Mouse (Mus musculus): ENCODE data around the gene Elp1. TPM values are rescaled to one million over a fixed set of nuclear protein-coding genes. Genes with fewer than 3 reads are reported as not detected.

The Elp1 gene
- polyA plus RNA-seq, 1 experiment from 2014 or later, result 64.8 TPM

- Histone ChIP-seq H3K27me3 (replicated peaks; ENCODE audit: control insufficient read depth, insufficient read depth, low read length) (no peaks in the 10 kb centered on the region), H3K4me3 (ENCODE audit: low read depth, low read length) (no peak overlapping the region), H3K4me2 (ENCODE audit: low read length) (no peak overlapping the region), H3K27ac (ENCODE audit: low read depth) (no peak overlapping the region), H3K9ac (ENCODE audit: low read length) (no peak overlapping the region), H3K4me1 (replicated peaks; ENCODE audit: control insufficient read depth, insufficient read depth, low read length) (no peaks in the 10 kb centered on the region), H3K36me3 (ENCODE audit: control insufficient read depth, insufficient read depth, low read length) (peaks cover 18% of the 10 kb centered on the region), H3K9me3 (ENCODE audit: control insufficient read depth, low read length) (no peaks in the 10 kb centered on the region)
- 66% methylated on average over 4 of the region's 4 CpGs for WGBS
- ATAC-seq (replicated peaks; ENCODE audit: low FRiP score, low TSS enrichment, low read depth) (no peak), DNase-seq (ENCODE audit: low spot score) (no peak)
Observed at GRCm38 (mm10) chr4:56812096-56812495, 10.0 kb upstream of the Elp1 start.

GRCm38 (mm10) chr4:56811642-56812041 lies 9.5 kb upstream of the Elp1 start:
- H3K9ac ChIP-seq (ENCODE audit: low read length), result no peak overlapping the region
- peaks cover 23% of the 10 kb centered on the region for H3K36me3 ChIP-seq (ENCODE audit: control insufficient read depth, insufficient read depth, low read length)
- DNase-seq (ENCODE audit: low spot score), result no peak
- no peak overlapping the region for H3K27ac ChIP-seq (ENCODE audit: low read depth)
- no peak for ATAC-seq (replicated peaks; ENCODE audit: low FRiP score, low TSS enrichment, low read depth)
- no peaks in the 10 kb centered on the region for H3K4me1 ChIP-seq (replicated peaks; ENCODE audit: control insufficient read depth, insufficient read depth, low read length)
- no peaks in the 10 kb centered on the region for H3K27me3 ChIP-seq (replicated peaks; ENCODE audit: control insufficient read depth, insufficient read depth, low read length)
- H3K4me3 ChIP-seq (ENCODE audit: low read depth, low read length), result no peak overlapping the region
- WGBS, result 68% methylated on average over 3 of the region's 3 CpGs
- H3K9me3 ChIP-seq (ENCODE audit: control insufficient read depth, low read length), result no peaks in the 10 kb centered on the region
- H3K4me2 ChIP-seq (ENCODE audit: low read length), result no peak overlapping the region

- no peak overlapping the region for H3K27ac ChIP-seq (ENCODE audit: low read depth)
Observed at GRCm38 (mm10) chr4:56809050-56809449, 6.9 kb upstream of the Elp1 start.

GRCm38 (mm10) chr4:56802669-56803150 lies 579 bp upstream of the Elp1 start:
- peak; percentile 28 for ATAC-seq (replicated peaks; ENCODE audit: low FRiP score, low TSS enrichment, low read depth)

More at GRCm38 (mm10) chr4:56809050-56809449, 6.9 kb upstream of the Elp1 start:
- H3K9me3 ChIP-seq (ENCODE audit: control insufficient read depth, low read length), result no peaks in the 10 kb centered on the region
- H3K36me3 ChIP-seq (ENCODE audit: control insufficient read depth, insufficient read depth, low read length), result peaks cover 41% of the 10 kb centered on the region
- DNase-seq (ENCODE audit: low spot score) (no peak), ATAC-seq (replicated peaks; ENCODE audit: low FRiP score, low TSS enrichment, low read depth) (no peak)
- no peak overlapping the region for H3K9ac ChIP-seq (ENCODE audit: low read length)
- no peak overlapping the region for H3K4me2 ChIP-seq (ENCODE audit: low read length)
- WGBS, result 82% methylated on average over 4 of the region's 4 CpGs
- H3K27me3 ChIP-seq (replicated peaks; ENCODE audit: control insufficient read depth, insufficient read depth, low read length), result no peaks in the 10 kb centered on the region
- no peaks in the 10 kb centered on the region for H3K4me1 ChIP-seq (replicated peaks; ENCODE audit: control insufficient read depth, insufficient read depth, low read length)
- no peak overlapping the region for H3K4me3 ChIP-seq (ENCODE audit: low read depth, low read length)

GRCm38 (mm10) chr4:56791373-56791772 lies 10.8 kb downstream of the Elp1 start:
- 40% methylated on average over 1 of the region's 1 CpGs for WGBS
- no peaks in the 10 kb centered on the region for H3K9me3 ChIP-seq (ENCODE audit: control insufficient read depth, low read length)
- no peak overlapping the region for H3K27ac ChIP-seq (ENCODE audit: low read depth)
- peaks cover 91% of the 10 kb centered on the region for H3K36me3 ChIP-seq (ENCODE audit: control insufficient read depth, insufficient read depth, low read length)
- no peak overlapping the region for H3K9ac ChIP-seq (ENCODE audit: low read length)
- ATAC-seq (replicated peaks; ENCODE audit: low FRiP score, low TSS enrichment, low read depth) (no peak), DNase-seq (ENCODE audit: low spot score) (no peak)
- no peaks in the 10 kb centered on the region for H3K27me3 ChIP-seq (replicated peaks; ENCODE audit: control insufficient read depth, insufficient read depth, low read length)
- H3K4me2 ChIP-seq (ENCODE audit: low read length), result no peak overlapping the region
- H3K4me1 ChIP-seq (replicated peaks; ENCODE audit: control insufficient read depth, insufficient read depth, low read length), result no peaks in the 10 kb centered on the region
- H3K4me3 ChIP-seq (ENCODE audit: low read depth, low read length), result no peak overlapping the region

More at GRCm38 (mm10) chr4:56802669-56803150, 579 bp upstream of the Elp1 start:
- Histone ChIP-seq H3K27ac (ENCODE audit: low read depth) (peak overlapping the region; percentile 70), H3K4me3 (ENCODE audit: low read depth, low read length) (peak overlapping the region; percentile 98), H3K36me3 (ENCODE audit: control insufficient read depth, insufficient read depth, low read length) (peaks cover 55% of the 10 kb centered on the region), H3K9me3 (ENCODE audit: control insufficient read depth, low read length) (no peaks in the 10 kb centered on the region), H3K4me1 (replicated peaks; ENCODE audit: control insufficient read depth, insufficient read depth, low read length) (peaks cover 15% of the 10 kb centered on the region), H3K9ac (ENCODE audit: low read length) (peak overlapping the region; percentile 86), H3K27me3 (replicated peaks; ENCODE audit: control insufficient read depth, insufficient read depth, low read length) (no peaks in the 10 kb centered on the region), H3K4me2 (ENCODE audit: low read length) (peak overlapping the region; percentile 82)
- 2% methylated on average over 25 of the region's 25 CpGs for WGBS
- no peak for DNase-seq (ENCODE audit: low spot score)

GRCm38 (mm10) chr4:56771065-56771464 lies 31.1 kb downstream of the Elp1 start:
- Histone ChIP-seq H3K9ac (ENCODE audit: low read length) (no peak overlapping the region), H3K4me3 (ENCODE audit: low read depth, low read length) (no peak overlapping the region), H3K4me2 (ENCODE audit: low read length) (no peak overlapping the region), H3K27me3 (replicated peaks; ENCODE audit: control insufficient read depth, insufficient read depth, low read length) (no peaks in the 10 kb centered on the region), H3K27ac (ENCODE audit: low read depth) (no peak overlapping the region), H3K4me1 (replicated peaks; ENCODE audit: control insufficient read depth, insufficient read depth, low read length) (no peaks in the 10 kb centered on the region), H3K36me3 (ENCODE audit: control insufficient read depth, insufficient read depth, low read length) (peaks cover 96% of the 10 kb centered on the region), H3K9me3 (ENCODE audit: control insufficient read depth, low read length) (no peaks in the 10 kb centered on the region)
- WGBS, result 60% methylated on average over 1 of the region's 1 CpGs
- DNase-seq (ENCODE audit: low spot score) (no peak), ATAC-seq (replicated peaks; ENCODE audit: low FRiP score, low TSS enrichment, low read depth) (no peak)

- no peak for ATAC-seq (replicated peaks; ENCODE audit: low FRiP score, low TSS enrichment, low read depth)
- Histone ChIP-seq H3K4me3 (ENCODE audit: low read depth, low read length) (no peak overlapping the region), H3K27me3 (replicated peaks; ENCODE audit: control insufficient read depth, insufficient read depth, low read length) (no peaks in the 10 kb centered on the region), H3K36me3 (ENCODE audit: control insufficient read depth, insufficient read depth, low read length) (peaks cover 98% of the 10 kb centered on the region), H3K4me2 (ENCODE audit: low read length) (no peak overlapping the region), H3K9ac (ENCODE audit: low read length) (no peak overlapping the region), H3K9me3 (ENCODE audit: control insufficient read depth, low read length) (no peaks in the 10 kb centered on the region), H3K4me1 (replicated peaks; ENCODE audit: control insufficient read depth, insufficient read depth, low read length) (no peaks in the 10 kb centered on the region), H3K27ac (ENCODE audit: low read depth) (no peak overlapping the region)
- no peak for DNase-seq (ENCODE audit: low spot score)
- WGBS, result 92% methylated on average over 7 of the region's 7 CpGs
Observed at GRCm38 (mm10) chr4:56768913-56769312, 33.2 kb downstream of the Elp1 start.

- no peak for DNase-seq (ENCODE audit: low spot score)
- Histone ChIP-seq H3K9ac (ENCODE audit: low read length) (no peak overlapping the region), H3K9me3 (ENCODE audit: control insufficient read depth, low read length) (no peaks in the 10 kb centered on the region), H3K4me3 (ENCODE audit: low read depth, low read length) (no peak overlapping the region), H3K36me3 (ENCODE audit: control insufficient read depth, insufficient read depth, low read length) (peaks cover 98% of the 10 kb centered on the region), H3K27ac (ENCODE audit: low read depth) (no peak overlapping the region), H3K27me3 (replicated peaks; ENCODE audit: control insufficient read depth, insufficient read depth, low read length) (no peaks in the 10 kb centered on the region), H3K4me1 (replicated peaks; ENCODE audit: control insufficient read depth, insufficient read depth, low read length) (no peaks in the 10 kb centered on the region), H3K4me2 (ENCODE audit: low read length) (no peak overlapping the region)
- ATAC-seq (replicated peaks; ENCODE audit: low FRiP score, low TSS enrichment, low read depth), result no peak
- WGBS, result 80% methylated on average over 4 of the region's 5 CpGs
Observed at GRCm38 (mm10) chr4:56767861-56768284, 34.3 kb downstream of the Elp1 start.

GRCm38 (mm10) chr4:56757693-56758092 lies 44.4 kb downstream of the Elp1 start:
- H3K9ac ChIP-seq (ENCODE audit: low read length), result no peak overlapping the region
- H3K4me1 ChIP-seq (replicated peaks; ENCODE audit: control insufficient read depth, insufficient read depth, low read length), result no peaks in the 10 kb centered on the region
- DNase-seq (ENCODE audit: low spot score) (no peak), ATAC-seq (replicated peaks; ENCODE audit: low FRiP score, low TSS enrichment, low read depth) (no peak)
- no peak overlapping the region for H3K27ac ChIP-seq (ENCODE audit: low read depth)
- peaks cover 93% of the 10 kb centered on the region for H3K36me3 ChIP-seq (ENCODE audit: control insufficient read depth, insufficient read depth, low read length)
- no peak overlapping the region for H3K4me3 ChIP-seq (ENCODE audit: low read depth, low read length)
- H3K4me2 ChIP-seq (ENCODE audit: low read length), result no peak overlapping the region
- 94% methylated on average over 1 of the region's 1 CpGs for WGBS
- H3K9me3 ChIP-seq (ENCODE audit: control insufficient read depth, low read length), result no peaks in the 10 kb centered on the region
- no peaks in the 10 kb centered on the region for H3K27me3 ChIP-seq (replicated peaks; ENCODE audit: control insufficient read depth, insufficient read depth, low read length)

Data from intestine, embryonic 14.5 days (tissue).